Mouse (Mus musculus) heart, postnatal 10 days (tissue): ENCODE results near the gene Rhox4b. TPM values are rescaled to one million over a fixed set of nuclear protein-coding genes. Genes with fewer than 3 reads are reported as not detected.
"Not testable (repeated sequence)": the region's sequence is repeated elsewhere in the genome, so short reads cannot be mapped to it uniquely, and the experiment has no call there.

Source experiments
- DNase-seq, 2 experiments: peaks; one replicate each; pipeline ENCODE4 v3.0.0; 2021
- intact Hi-C: fragments of 180-260 bp; cut with DNase I; formaldehyde crosslinking; loops from one replicate; pipeline ENCODE4 v1.15.1; 2025
- total RNA-seq, 2 experiments: library from RNA; stranded (reverse); gene quantifications; 2 replicates each; pipeline ENCODE4 v1.2.3; 2021

Rhox4b gene
- not detected for total RNA-seq

DNA sequence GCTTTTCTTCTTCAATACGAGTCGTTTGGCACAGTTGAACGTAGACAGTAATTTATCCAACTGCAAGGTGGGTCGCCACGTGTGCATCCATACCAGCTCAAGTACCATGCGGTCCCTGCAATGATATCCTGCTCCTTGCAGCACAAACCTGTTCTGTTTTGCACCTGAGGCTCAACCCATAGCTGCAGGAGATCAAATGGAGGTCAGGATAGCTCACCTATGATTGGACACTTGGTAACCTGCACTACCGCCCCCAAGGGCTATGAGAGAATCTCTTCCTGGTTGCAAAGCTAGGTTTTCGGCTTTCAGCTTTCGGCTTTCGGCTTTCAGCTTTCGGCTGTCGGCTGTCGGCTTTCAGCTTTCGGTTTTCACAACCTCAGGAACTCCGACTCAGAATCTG is at the start of gene Rhox4b:
TSS of gene Rhox4b (plus strand) at position 301 of the 400 bp plus-strand sequence.
- intact Hi-C loops, DNase-seq: not testable (repeated sequence)

DNA sequence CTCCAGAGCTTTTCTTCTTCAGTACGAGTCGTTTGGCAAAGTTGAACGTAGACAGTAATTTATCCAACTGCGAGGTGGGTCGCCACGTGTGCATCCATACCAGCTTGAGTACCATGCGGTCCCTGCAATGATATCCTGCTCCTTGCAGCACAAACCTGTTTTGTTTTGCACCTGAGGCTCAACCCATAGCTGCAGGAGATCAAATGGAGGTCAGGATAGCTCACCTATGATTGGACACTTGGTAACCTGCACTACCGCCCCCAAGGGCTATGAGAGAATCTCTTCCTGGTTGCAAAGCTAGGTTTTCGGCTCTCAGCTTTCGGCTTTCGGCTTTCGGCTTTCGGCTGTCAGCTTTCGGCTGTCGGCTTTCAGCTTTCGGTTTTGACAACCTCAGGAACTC is 41.7 kb upstream of the Rhox4b start, which contains the start of gene Rhox4a2:
TSS of gene Rhox4a2 (plus strand) at position 301 of the 400 bp plus-strand sequence.
- DNase-seq, intact Hi-C loops: not testable (repeated sequence)

DNA sequence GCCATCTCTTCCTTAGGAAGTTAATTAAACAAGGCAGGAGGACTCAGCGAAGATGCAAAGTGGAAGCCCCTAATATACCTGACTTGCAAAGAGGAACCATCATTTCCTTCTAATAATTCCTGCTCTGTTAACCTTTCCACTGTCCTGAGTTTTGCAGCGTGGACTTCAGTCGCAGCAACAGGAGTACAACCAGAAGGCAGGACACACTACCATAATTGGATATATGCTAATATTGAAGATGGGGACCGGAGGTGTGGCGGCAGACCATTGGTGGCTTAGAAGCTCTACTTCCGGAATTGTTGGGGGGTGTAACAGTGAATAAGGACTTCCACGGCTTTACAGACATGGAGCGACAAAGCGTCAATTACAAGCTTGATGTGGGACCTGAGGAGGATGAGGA is 20.5 kb upstream of the Rhox4b start, which contains the start of gene Rhox2b:
TSS of gene Rhox2b (plus strand) at position 301 of the 400 bp plus-strand sequence.
- intact Hi-C loops, DNase-seq: not testable (repeated sequence)

DNA sequence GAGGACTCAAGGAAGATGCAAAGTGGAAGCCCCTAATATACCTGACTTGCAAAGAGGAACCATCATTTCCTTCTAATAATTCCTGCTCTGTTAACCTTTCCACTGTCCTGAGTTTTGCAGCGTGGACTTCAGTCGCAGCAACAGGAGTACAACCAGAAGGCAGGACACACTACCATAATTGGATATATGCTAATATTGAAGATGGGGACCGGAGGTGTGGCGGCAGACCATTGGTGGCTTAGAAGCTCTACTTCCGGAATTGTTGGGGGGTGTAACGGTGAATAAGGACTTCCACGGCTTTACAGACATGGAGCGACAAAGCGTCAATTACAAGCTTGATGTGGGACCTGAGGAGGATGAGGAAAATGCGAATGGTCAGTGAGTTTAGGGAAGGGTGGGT is 21.1 kb downstream of the Rhox4b start, which contains the start of gene Rhox2c:
TSS of gene Rhox2c (plus strand) at position 301 of the 400 bp plus-strand sequence.
- intact Hi-C loops, DNase-seq: not testable (repeated sequence)

DNA sequence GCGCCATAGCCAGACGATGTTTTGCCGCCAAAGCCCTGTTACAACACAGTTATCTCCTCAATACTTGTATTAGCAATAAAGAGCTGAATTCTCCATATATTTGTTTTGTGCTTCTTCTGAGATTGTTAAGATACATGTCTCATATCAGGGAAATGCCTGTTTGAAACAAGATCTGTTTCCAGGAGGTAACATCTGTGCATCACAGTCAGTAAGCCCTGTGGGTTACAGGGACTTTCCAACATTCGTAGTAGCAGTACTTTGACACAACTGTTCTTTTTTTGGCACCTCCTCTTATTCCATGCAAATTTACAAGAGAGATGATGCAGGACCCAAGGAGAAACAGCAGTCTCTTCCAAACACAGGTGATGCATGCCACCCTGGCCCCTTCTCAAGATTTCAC is 26.0 kb downstream of the Rhox4b start, which contains the start of gene Rhox3c:
TSS of gene Rhox3c (plus strand) at position 301 of the 400 bp plus-strand sequence.
- DNase-seq, intact Hi-C loops: not testable (repeated sequence)

DNA sequence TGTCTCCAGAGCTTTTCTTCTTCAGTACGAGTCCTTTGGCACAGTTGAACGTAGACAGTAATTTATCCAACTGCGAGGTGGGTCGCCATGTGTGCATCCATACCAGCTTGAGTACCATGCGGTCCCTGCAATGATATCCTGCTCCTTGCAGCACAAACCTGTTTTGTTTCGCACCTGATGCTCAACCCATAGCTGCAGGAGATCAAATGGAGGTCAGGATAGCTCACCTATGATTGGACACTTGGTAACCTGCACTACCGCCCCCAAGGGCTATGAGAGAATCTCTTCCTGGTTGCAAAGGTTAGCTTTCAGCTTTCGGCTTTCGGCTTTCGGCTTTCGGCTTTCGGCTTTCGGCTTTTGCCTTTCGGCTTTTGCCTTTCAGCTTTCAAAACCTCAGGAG is 47.7 kb downstream of the Rhox4b start, which contains the start of gene Rhox4c:
TSS of gene Rhox4c (plus strand) at position 301 of the 400 bp plus-strand sequence.
- DNase-seq, intact Hi-C loops: not testable (repeated sequence)

Other genes starting within 250 kb of the Rhox4b start
- 100 to 1,000 TPM; 829 to 849 TPM for gene Ndufa1, start 241.3 kb upstream of the Rhox4b start, total RNA-seq
- 1 to 10 TPM; 2.9 to 4.1 TPM for gene Rnf113a1, start 241.2 kb upstream of the Rhox4b start, total RNA-seq
- not detected for gene Gm9, start 221.5 kb upstream of the Rhox4b start, total RNA-seq
- gene Rhox1, start 210.2 kb upstream of the Rhox4b start, total RNA-seq: not detected
- gene Rhox2a, start 187.5 kb upstream of the Rhox4b start, total RNA-seq: not detected
- not detected for gene Rhox3a, start 182.6 kb upstream of the Rhox4b start, total RNA-seq
- not detected for gene Rhox4a, start 167.2 kb upstream of the Rhox4b start, total RNA-seq
- gene Rhox3a2, start 52.5 kb upstream of the Rhox4b start, total RNA-seq: not detected
- gene Rhox4a2, start 41.6 kb upstream of the Rhox4b start, total RNA-seq: not detected
- gene Rhox2b, start 20.4 kb upstream of the Rhox4b start, total RNA-seq: not detected
- gene Rhox2c, start 21.2 kb downstream of the Rhox4b start, total RNA-seq: not detected
- gene Rhox3c, start 26.1 kb downstream of the Rhox4b start, total RNA-seq: not detected
- not detected for gene Rhox4c, start 47.8 kb downstream of the Rhox4b start, total RNA-seq
- gene Rhox2d, start 60.9 kb downstream of the Rhox4b start, total RNA-seq: not detected
- not detected for gene Rhox4d, start 81.9 kb downstream of the Rhox4b start, total RNA-seq
- gene Rhox2e, start 98.0 kb downstream of the Rhox4b start, total RNA-seq: not detected
- not detected for gene Rhox3e, start 109.5 kb downstream of the Rhox4b start, total RNA-seq
- gene Rhox4e, start 124.9 kb downstream of the Rhox4b start, total RNA-seq: not detected
- not detected for gene Rhox2f, start 138.9 kb downstream of the Rhox4b start, total RNA-seq
- not detected for gene Rhox3f, start 148.5 kb downstream of the Rhox4b start, total RNA-seq
- not detected for gene Rhox4f, start 175.2 kb downstream of the Rhox4b start, total RNA-seq
- gene Rhox3g, start 196.1 kb downstream of the Rhox4b start, total RNA-seq: not detected
- gene Rhox2g, start 211.0 kb downstream of the Rhox4b start, total RNA-seq: not detected
- gene Rhox4g, start 218.8 kb downstream of the Rhox4b start, total RNA-seq: not detected
- gene Rhox3h, start 236.3 kb downstream of the Rhox4b start, total RNA-seq: not detected
- gene Rhox2h, start 240.8 kb downstream of the Rhox4b start, total RNA-seq: not detected